Mouse (Mus musculus) urinary bladder, postnatal 14 days (tissue): ENCODE measurements at regions not wholly inside any gene's neighbourhood (a gene's known extent, or its start where the extent isn't known, plus 50 kb on each side); places are given as distances from the start of the nearest gene placed in this dataset.

Experiments used
- DNase-seq: peaks from one replicate; pipeline ENCODE4 v3.0.0; 2021; ENCODE audit warnings: low spot score

DNA sequence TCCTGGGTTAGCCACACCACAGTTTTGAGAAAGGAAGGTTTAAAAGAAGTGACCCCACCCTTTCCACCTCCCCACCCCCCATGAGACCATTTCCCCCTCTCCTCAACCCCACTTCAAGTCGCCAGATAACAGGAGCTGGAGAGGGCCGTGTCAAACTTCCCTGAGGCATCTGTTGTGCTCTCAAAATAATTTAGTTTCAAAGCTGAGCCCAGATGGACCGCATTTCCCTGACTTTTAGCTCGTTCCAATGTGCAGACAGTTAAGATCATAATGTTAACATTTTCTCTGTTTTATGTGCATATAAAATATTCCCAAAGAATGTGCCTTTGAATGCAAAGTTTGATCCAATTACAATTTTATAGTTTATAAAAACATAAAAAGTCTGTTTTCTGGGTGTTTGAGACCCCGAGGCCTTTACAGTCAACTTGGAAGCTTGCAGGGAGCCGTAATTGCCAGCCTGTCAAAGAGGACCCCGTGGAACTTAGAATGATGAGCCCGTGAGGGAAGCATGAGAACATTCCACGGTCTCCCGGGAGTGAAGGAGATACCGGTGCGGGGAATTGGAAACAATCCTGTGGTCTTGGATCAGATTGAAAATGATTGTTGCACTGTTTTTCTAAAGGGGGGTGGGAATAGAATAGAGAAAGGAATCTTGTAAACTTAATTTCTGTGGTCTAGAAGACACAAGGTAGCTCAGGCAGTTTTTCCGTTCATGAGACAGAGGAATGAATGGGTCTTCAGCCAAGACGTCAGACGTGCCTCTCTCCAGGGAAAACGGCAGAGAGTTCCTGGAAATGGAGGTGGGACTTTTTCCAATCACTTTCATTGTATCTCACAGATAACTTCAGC, 903.3 kb downstream of the Mrps31 start:
- DNase-seq: no peak

- peak; percentile 15 for DNase-seq
Measured at GRCm38 (mm10) chr8:23319556-23319955, 908.4 kb downstream of the Mrps31 start.

GRCm38 (mm10) chr8:23321166-23321565, 910.0 kb downstream of the Mrps31 start:
- DNase-seq: no peak

DNA sequence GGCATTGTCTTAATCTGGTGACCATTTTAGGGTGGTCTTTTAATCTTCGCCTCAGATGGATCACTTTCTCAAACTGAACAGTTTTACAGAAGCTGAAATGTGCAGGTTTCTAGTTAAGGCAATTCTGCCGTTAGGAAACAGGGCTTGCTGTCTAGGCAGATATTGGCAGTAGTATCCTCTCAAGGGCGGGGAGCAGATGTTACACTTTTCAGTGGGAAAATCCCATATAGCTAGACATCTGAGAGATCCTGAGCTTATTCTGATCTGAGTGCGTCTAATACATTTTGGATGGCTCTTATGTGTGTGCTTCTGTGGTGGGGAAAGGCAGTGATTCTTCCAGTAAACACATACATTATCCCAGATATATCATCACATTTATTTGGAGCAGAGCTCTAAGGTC, 916.1 kb downstream of the Mrps31 start:
- DNase-seq: no peak

DNA sequence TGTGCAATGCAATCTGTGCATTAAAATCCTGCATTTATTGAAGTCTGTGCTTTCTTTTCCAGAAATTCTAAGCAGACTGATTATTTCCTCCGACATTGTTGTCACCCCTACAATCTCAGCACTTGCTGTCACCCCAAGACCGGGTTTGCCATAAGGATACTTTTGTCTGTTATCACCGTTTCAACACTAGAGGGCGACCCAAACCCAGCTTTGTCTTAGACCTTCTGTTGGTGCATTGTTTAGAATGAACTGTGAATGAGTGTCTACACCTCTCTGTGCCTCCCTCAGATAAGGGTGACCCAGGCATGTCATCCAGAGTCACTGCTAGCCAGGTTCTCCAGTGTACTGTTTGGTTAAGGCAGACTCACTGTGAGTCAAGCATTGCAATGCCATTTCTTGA, 933.0 kb downstream of the Mrps31 start:
- DNase-seq: peak; percentile 44

- DNase-seq: no peak
Measured at GRCm38 (mm10) chr8:23351367-23351930, 940.3 kb downstream of the Mrps31 start.

DNA sequence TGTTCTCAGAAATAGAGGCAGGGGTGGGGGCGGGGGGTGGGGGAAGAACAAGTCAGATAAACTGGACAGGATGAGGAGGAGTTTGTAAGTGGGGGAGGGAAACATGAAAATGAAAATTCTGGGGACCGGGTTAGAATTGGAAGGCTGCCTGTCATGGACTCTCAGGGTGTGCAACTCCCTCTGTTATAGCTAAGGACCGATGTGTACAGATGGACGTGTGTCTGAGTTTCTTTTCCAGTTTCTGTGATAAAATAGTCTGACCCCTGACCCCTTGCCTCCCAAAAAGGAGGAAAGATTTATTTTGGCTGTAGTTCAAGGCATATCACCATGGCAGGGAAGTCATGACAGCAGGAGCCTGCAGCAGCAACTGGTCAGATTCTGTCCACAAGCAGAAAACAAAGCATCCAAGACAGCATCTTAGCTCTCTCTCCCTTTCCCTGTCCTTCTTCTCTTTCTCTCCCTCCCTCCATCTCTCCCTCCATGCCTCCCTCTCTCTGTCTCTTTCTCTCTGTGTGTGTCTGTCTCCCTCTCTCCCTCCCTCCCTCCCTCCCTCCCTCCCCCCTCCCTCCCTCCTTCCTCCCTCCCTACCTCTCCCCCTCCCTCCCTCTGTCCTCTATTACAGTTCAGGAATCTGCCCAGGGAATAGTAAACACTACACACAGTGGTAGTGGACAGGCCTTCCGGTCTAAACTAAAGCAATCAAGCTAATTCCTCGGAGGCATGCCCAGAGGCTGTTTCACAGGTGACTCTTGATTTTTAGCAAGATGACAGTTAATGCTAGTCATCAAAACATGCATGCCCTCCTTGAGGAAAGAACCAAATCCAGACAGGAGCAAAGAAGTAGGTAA, 941.3 kb downstream of the Mrps31 start:
- DNase-seq: no peak

- DNase-seq: no peak
Measured at GRCm38 (mm10) chr8:23360061-23360622, 949.0 kb downstream of the Mrps31 start.

DNA sequence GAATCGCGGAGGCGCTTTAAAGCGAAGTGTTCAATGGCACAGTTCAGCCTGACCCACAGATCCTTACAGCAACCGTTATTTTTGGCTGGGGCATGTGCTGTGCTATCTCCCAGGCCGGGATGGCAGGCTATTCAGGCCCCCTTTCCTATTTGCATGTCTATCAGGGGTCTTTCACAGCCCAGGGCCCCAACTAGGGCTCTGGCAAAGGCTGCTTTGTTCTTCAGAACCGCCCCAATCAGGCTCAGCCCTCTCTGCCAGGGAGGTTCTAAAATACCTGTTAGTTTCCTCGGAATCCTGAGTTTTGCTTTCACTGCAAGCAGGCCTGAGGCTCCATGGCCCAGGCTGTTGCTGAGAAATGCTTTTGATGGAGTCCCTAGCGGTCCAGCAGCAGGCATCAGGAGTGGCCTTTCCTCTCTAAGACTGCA, 949.7 kb downstream of the Mrps31 start:
- no peak for DNase-seq
